Mouse (Mus musculus) gastrocnemius, adult 2 months (tissue): ENCODE results near the gene Itsn1. TPM values are rescaled to one million over a fixed set of nuclear protein-coding genes. Genes with fewer than 3 reads are reported as not detected.

Experiments
- DNase-seq: peaks from one replicate; pipeline ENCODE4 v3.0.0; 2022
- H3K27ac ChIP-seq: fragments of 200-600 bp; 2 replicates; pipeline ENCODE4 v1.8.1; 2022; ENCODE audit warnings: mild to moderate bottlenecking
- H3K4me3 ChIP-seq: fragments of 200-600 bp; 2 replicates; pipeline ENCODE4 v1.8.1; 2022; ENCODE audit warnings: mild to moderate bottlenecking, moderate library complexity
- CTCF ChIP-seq: fragments of 200-600 bp; IDR thresholded peaks from 2 replicates; pipeline ENCODE4 v1.8.1; 2022; ENCODE audit warnings: antibody characterized with exemption, mild to moderate bottlenecking, moderate library complexity
- intact Hi-C: fragments of 180-260 bp; cut with DNase I; formaldehyde crosslinking; loops from one replicate; pipeline ENCODE4 v1.15.1; 2025
- total RNA-seq, 2 experiments: library from RNA; stranded (reverse); gene quantifications; 2 replicates each; pipeline ENCODE4 v1.2.3; 2021

Gene Itsn1
- total RNA-seq, 2 experiments from 2014 or later: 60.2 to 66.1 TPM

- Histone ChIP-seq H3K4me3 (no peak overlapping the region), H3K27ac (no peak overlapping the region)
- TF ChIP-seq CTCF: no peak
- intact Hi-C loops: no loop called here
- DNase-seq: no peak
Measured at GRCm38 (mm10) chr16:91903801-91904506, 174.9 kb downstream of the Itsn1 start.

- no peak for DNase-seq
- intact Hi-C loops: no loop called here
- no peak overlapping the region for H3K27ac ChIP-seq
Measured at GRCm38 (mm10) chr16:91905127-91905860, 176.2 kb downstream of the Itsn1 start.

GRCm38 (mm10) chr16:91905987-91906386 lies 176.9 kb downstream of the Itsn1 start:
- Histone ChIP-seq H3K27ac (no peak overlapping the region), H3K4me3 (no peak overlapping the region)
- TF ChIP-seq CTCF: no peak
- no peak for DNase-seq
- intact Hi-C loops: no loop called here

More at GRCm38 (mm10) chr16:91905127-91905860, 176.2 kb downstream of the Itsn1 start:
- no peak for TF ChIP-seq CTCF
- H3K4me3 ChIP-seq: no peak overlapping the region

GRCm38 (mm10) chr16:91906672-91907071 lies 177.6 kb downstream of the Itsn1 start:
- DNase-seq: no peak
- H3K27ac ChIP-seq: no peak overlapping the region
- no peak for TF ChIP-seq CTCF
- intact Hi-C loops: no loop called here
- H3K4me3 ChIP-seq: no peak overlapping the region

- no peak for DNase-seq
- intact Hi-C loops: no loop called here
- TF ChIP-seq CTCF: no peak
- Histone ChIP-seq H3K27ac (no peak overlapping the region), H3K4me3 (no peak overlapping the region)
Measured at GRCm38 (mm10) chr16:91907158-91907557, 178.1 kb downstream of the Itsn1 start.

- DNase-seq: no peak
- Histone ChIP-seq H3K27ac (no peak overlapping the region), H3K4me3 (no peak overlapping the region)
- intact Hi-C loops: no loop called here
- no peak for TF ChIP-seq CTCF
Measured at GRCm38 (mm10) chr16:91909569-91910335, 180.7 kb downstream of the Itsn1 start.

- DNase-seq: peak; percentile 89
- peak; percentile 97; the same call in 1 of the 2 replicates for TF ChIP-seq CTCF
- intact Hi-C loops: loop anchor here (1.0 to 5.0 kb wide), 3 partner anchors 80 to 223 kb away; no protein-coding TSS in a partner anchor
- peak overlapping the region; percentile 72 for H3K4me3 ChIP-seq
- H3K27ac ChIP-seq: peak overlapping the region; percentile 60
Measured at GRCm38 (mm10) chr16:91917631-91918096, 188.6 kb downstream of the Itsn1 start.

GRCm38 (mm10) chr16:91918461-91918860 lies 189.4 kb downstream of the Itsn1 start:
- intact Hi-C loops: loop anchor here (1.0 to 5.0 kb wide), 2 partner anchors 81 to 224 kb away; no protein-coding TSS in a partner anchor
- no peak for DNase-seq

GRCm38 (mm10) chr16:91919056-91919455 lies 190.0 kb downstream of the Itsn1 start:
- DNase-seq: no peak
- intact Hi-C loops: loop anchor here (5.0 kb wide), 1 partner anchor 82 kb away; no protein-coding TSS in a partner anchor
- Histone ChIP-seq H3K4me3 (no peak overlapping the region), H3K27ac (no peak overlapping the region)
- TF ChIP-seq CTCF: no peak

More at GRCm38 (mm10) chr16:91918461-91918860, 189.4 kb downstream of the Itsn1 start:
- H3K27ac ChIP-seq: no peak overlapping the region
- no peak for TF ChIP-seq CTCF
- no peak overlapping the region for H3K4me3 ChIP-seq

GRCm38 (mm10) chr16:91921340-91921739 lies 192.3 kb downstream of the Itsn1 start:
- no peak for TF ChIP-seq CTCF
- intact Hi-C loops: no loop called here
- Histone ChIP-seq H3K4me3 (no peak overlapping the region), H3K27ac (no peak overlapping the region)
- no peak for DNase-seq

GRCm38 (mm10) chr16:91922939-91923338 lies 193.9 kb downstream of the Itsn1 start:
- intact Hi-C loops: no loop called here
- no peak for DNase-seq
- Histone ChIP-seq H3K27ac (no peak overlapping the region), H3K4me3 (no peak overlapping the region)
- TF ChIP-seq CTCF: no peak

GRCm38 (mm10) chr16:91924426-91924825 lies 195.3 kb downstream of the Itsn1 start:
- intact Hi-C loops: no loop called here
- no peak overlapping the region for H3K27ac ChIP-seq
- TF ChIP-seq CTCF: no peak
- no peak for DNase-seq
- no peak overlapping the region for H3K4me3 ChIP-seq
